Mouse (Mus musculus): Measurements from ENCODE around the gene Susd1.
A peak's percentile ranks its signal among the peaks of the same experiment; 100 is the strongest.

Susd1 gene

GRCm38 (mm10) chr4:59380478-59380877 is 58.0 kb downstream of the Susd1 start:
- no peak for DNase-seq (ENCODE audit: low read depth)

- DNase-seq (ENCODE audit: low read depth) = no peak
These were observed 58.6 kb downstream of the Susd1 start for GRCm38 (mm10) chr4:59379876-59380275.

GRCm38 (mm10) chr4:59378631-59379030 is 59.8 kb downstream of the Susd1 start:
- DNase-seq (ENCODE audit: low read depth) = no peak

GRCm38 (mm10) chr4:59374271-59374938 is 64.0 kb downstream of the Susd1 start:
- no peak for DNase-seq (ENCODE audit: low read depth)

GRCm38 (mm10) chr4:59372546-59373157 is 65.8 kb downstream of the Susd1 start:
- DNase-seq (ENCODE audit: low read depth) = no peak

GRCm38 (mm10) chr4:59371910-59372309 is 66.5 kb downstream of the Susd1 start:
- no peak for DNase-seq (ENCODE audit: low read depth)

- no peak for DNase-seq (ENCODE audit: low read depth)
These were observed 68.5 kb downstream of the Susd1 start for GRCm38 (mm10) chr4:59369941-59370340.

GRCm38 (mm10) chr4:59368118-59368517 is 70.3 kb downstream of the Susd1 start:
- DNase-seq (ENCODE audit: low read depth) = no peak

- no peak for DNase-seq (ENCODE audit: low read depth)
These were observed 72.2 kb downstream of the Susd1 start for GRCm38 (mm10) chr4:59366206-59366605.

GRCm38 (mm10) chr4:59365571-59365970 is 72.9 kb downstream of the Susd1 start:
- DNase-seq (ENCODE audit: low read depth) = no peak

- DNase-seq (ENCODE audit: low read depth) = no peak
These were observed 73.9 kb downstream of the Susd1 start for GRCm38 (mm10) chr4:59364229-59365173.

- no peak for DNase-seq (ENCODE audit: low read depth)
These were observed 75.4 kb downstream of the Susd1 start for GRCm38 (mm10) chr4:59363041-59363440.

GRCm38 (mm10) chr4:59360704-59361103 is 77.7 kb downstream of the Susd1 start:
- peak; percentile 67 for DNase-seq (ENCODE audit: low read depth)

GRCm38 (mm10) chr4:59359921-59360320 is 78.5 kb downstream of the Susd1 start:
- DNase-seq (ENCODE audit: low read depth) = no peak

- no peak for DNase-seq (ENCODE audit: low read depth)
These were observed 79.5 kb downstream of the Susd1 start for GRCm38 (mm10) chr4:59358960-59359359.

- DNase-seq (ENCODE audit: low read depth) = no peak
These were observed 83.0 kb downstream of the Susd1 start for GRCm38 (mm10) chr4:59355421-59355820.

GRCm38 (mm10) chr4:59354666-59355065 is 83.8 kb downstream of the Susd1 start:
- no peak for DNase-seq (ENCODE audit: low read depth)

GRCm38 (mm10) chr4:59351938-59352337 is 86.5 kb downstream of the Susd1 start:
- no peak for DNase-seq (ENCODE audit: low read depth)

- no peak for DNase-seq (ENCODE audit: low read depth)
These were observed 88.1 kb downstream of the Susd1 start for GRCm38 (mm10) chr4:59350354-59350753.

GRCm38 (mm10) chr4:59349425-59350185 is 88.8 kb downstream of the Susd1 start:
- DNase-seq (ENCODE audit: low read depth) = no peak

GRCm38 (mm10) chr4:59340714-59341113 is 97.7 kb downstream of the Susd1 start:
- DNase-seq (ENCODE audit: low read depth) = peak; percentile 83

GRCm38 (mm10) chr4:59340046-59340445 is 98.4 kb downstream of the Susd1 start:
- no peak for DNase-seq (ENCODE audit: low read depth)

Measured in c-Kit-positive CD71-negative TER-119-negative erythroid progenitor cells, embryonic 14.5 days (primary cell).